Mouse (Mus musculus) forebrain, postnatal 0 days (tissue): Measurements from ENCODE around the gene Banf1. TPM values are rescaled to one million over a fixed set of nuclear protein-coding genes. Genes with fewer than 3 reads are reported as not detected.
"Not testable (repeated sequence)": the region's sequence is repeated elsewhere in the genome, so short reads cannot be mapped to it uniquely, and the experiment has no call there.

Source experiments
- ATAC-seq: fragments of 200-750 bp; cut with Nextera tagmentation; 2 replicates; pipeline ENCODE4 v1.8.0; 2017; ENCODE audit warnings: mild to moderate bottlenecking, moderate library complexity
- DNase-seq: peaks from one replicate; pipeline ENCODE4 v3.0.0-alpha.2; 2015
- H3K27ac ChIP-seq: fragments of 300-500 bp; sonication (generic); 2 replicates; pipeline ENCODE4 v1.5.1; 2014; ENCODE audit warnings: low read depth, mild to moderate bottlenecking, antibody characterized with exemption, low read length, moderate library complexity, mixed read lengths
- H3K27me3 ChIP-seq: fragments of 300-500 bp; sonication (generic); 2 replicates; pipeline ENCODE4 v1.6.1; 2014; ENCODE audit warnings: mild to moderate bottlenecking, low read length, mixed read lengths; ENCODE audit not compliant: insufficient read depth
- H3K36me3 ChIP-seq: fragments of 300-500 bp; sonication (generic); 2 replicates; pipeline ENCODE4 v1.6.1; 2014; ENCODE audit warnings: mild to moderate bottlenecking, moderate library complexity; ENCODE audit not compliant: insufficient read depth
- H3K4me1 ChIP-seq: fragments of 300-500 bp; sonication (generic); 2 replicates; pipeline ENCODE4 v1.6.1; 2014; ENCODE audit warnings: antibody characterized with exemption; ENCODE audit not compliant: insufficient read depth
- H3K4me2 ChIP-seq: fragments of 300-500 bp; sonication (generic); 2 replicates; pipeline ENCODE4 v1.6.1; 2014; ENCODE audit warnings: low read depth, mild to moderate bottlenecking, moderate library complexity
- H3K4me3 ChIP-seq: fragments of 300-500 bp; sonication (generic); 2 replicates; pipeline ENCODE4 v1.5.1; 2014; ENCODE audit warnings: low read depth, low read length, mixed read lengths
- H3K9ac ChIP-seq: fragments of 300-500 bp; sonication (generic); 2 replicates; pipeline ENCODE4 v1.6.1; 2014; ENCODE audit warnings: mild to moderate bottlenecking
- H3K9me3 ChIP-seq: fragments of 300-500 bp; sonication (generic); 2 replicates; pipeline ENCODE4 v1.6.1; 2016; ENCODE audit warnings: low read length
- CTCF ChIP-seq: sonication (generic); IDR thresholded peaks from 2 replicates; pipeline ENCODE4 v1.5.1; 2016; ENCODE audit warnings: antibody characterized with exemption, control low read depth, low read depth
- WGBS: fragments of 180-500 bp; shearing (Covaris S2); extraction: QIAGEN DNeasy Blood & Tissue Kit; methylation state at CpG from one replicate; pipeline ENCODE4 v1.1.7; 2014; 5-methylcytosine and 5-hydroxymethylcytosine counted together
- polyA plus RNA-seq: library from polyadenylated mRNA; unstranded; fragments of >200 nt; fragmentation: Nextera tagmentation; extraction: Ambion mirVana; gene quantifications from 2 replicates; pipeline ENCODE4 v1.2.1, GENCODE M21; 2015
- total RNA-seq: library from RNA; depleted of rRNA; stranded (reverse); fragments of >200 nt; gene quantifications from 2 replicates; pipeline ENCODE4 v1.2.3, GENCODE M21; 2014

Banf1 gene
- total and polyA plus RNA-seq, 2 experiments from 2014 or later, result 72.5 to 379 TPM

GRCm38 (mm10) chr19:5365751-5366150 is 1.2 kb downstream of the Banf1 start:
- Histone ChIP-seq H3K4me3 (peak overlapping the region; percentile 92), H3K27me3 (no peaks in the 10 kb centered on the region), H3K4me1 (peaks cover 13% of the 10 kb centered on the region), H3K9ac (peak overlapping the region; percentile 76), H3K27ac (peak overlapping the region; percentile 97), H3K36me3 (peaks cover 39% of the 10 kb centered on the region), H3K9me3 (no peaks in the 10 kb centered on the region), H3K4me2 (peak overlapping the region; percentile 66)
- WGBS, result 12% methylated on average over 11 of the region's 11 CpGs
- TF ChIP-seq CTCF, result no peak
- no peak for DNase-seq
- ATAC-seq, result no peak

DNA sequence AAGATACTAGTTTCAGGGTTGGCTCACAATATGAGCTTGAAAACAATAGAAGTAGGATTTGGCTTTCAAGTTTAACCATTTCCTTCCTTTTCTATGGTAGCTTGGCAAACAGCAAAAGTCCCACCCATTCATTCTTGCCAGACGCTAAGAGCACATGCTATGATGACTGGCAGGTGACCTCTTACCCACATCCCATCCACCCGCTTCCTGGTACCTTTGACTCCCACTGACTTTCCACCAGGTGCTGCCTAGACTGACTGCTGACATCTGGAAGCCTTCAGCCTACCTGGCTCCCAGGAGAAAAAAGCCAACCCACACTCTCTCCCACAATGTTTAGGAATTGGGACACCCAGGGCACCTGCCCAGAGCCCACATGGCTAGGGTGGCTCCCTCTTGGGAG is 2.8 kb downstream of the Banf1 start:
- DNase-seq (no peak), ATAC-seq (no peak)
- Histone ChIP-seq H3K36me3 (peaks cover 23% of the 10 kb centered on the region), H3K27ac (no peak overlapping the region), H3K9ac (no peak overlapping the region), H3K4me2 (no peak overlapping the region), H3K27me3 (no peaks in the 10 kb centered on the region), H3K4me1 (peaks cover 13% of the 10 kb centered on the region), H3K4me3 (no peak overlapping the region), H3K9me3 (no peaks in the 10 kb centered on the region)
- TF ChIP-seq CTCF, result no peak
- WGBS, result 94% methylated on average over 2 of the region's 2 CpGs

GRCm38 (mm10) chr19:5362186-5362585 is 4.8 kb downstream of the Banf1 start:
- H3K27ac ChIP-seq, result no peak overlapping the region
- peaks cover 14% of the 10 kb centered on the region for H3K36me3 ChIP-seq
- ATAC-seq (no peak), DNase-seq (no peak)
- no peaks in the 10 kb centered on the region for H3K27me3 ChIP-seq
- H3K9ac ChIP-seq, result no peak overlapping the region
- H3K4me3 ChIP-seq, result no peak overlapping the region
- TF ChIP-seq CTCF, result no peak
- peaks cover 4% of the 10 kb centered on the region; the same call in 1 of the 2 replicates for H3K4me1 ChIP-seq
- H3K9me3 ChIP-seq, result no peaks in the 10 kb centered on the region
- WGBS, result 85% methylated on average over 2 of the region's 2 CpGs
- no peak overlapping the region for H3K4me2 ChIP-seq

- Histone ChIP-seq H3K9me3 (no peaks in the 10 kb centered on the region), H3K27ac (no peak overlapping the region), H3K4me1 (no peaks in the 10 kb centered on the region), H3K36me3 (no peaks in the 10 kb centered on the region), H3K9ac (no peak overlapping the region), H3K4me2 (no peak overlapping the region), H3K4me3 (no peak overlapping the region), H3K27me3 (no peaks in the 10 kb centered on the region)
- DNase-seq, result no peak
- no peak for TF ChIP-seq CTCF
- ATAC-seq, result no peak
- no CpG with 5 or more reads among the region's 1 CpGs for WGBS
These were observed 10.9 kb downstream of the Banf1 start for GRCm38 (mm10) chr19:5356080-5356479.

GRCm38 (mm10) chr19:5353609-5354008 is 13.4 kb downstream of the Banf1 start:
- Histone ChIP-seq H3K4me1 (no peaks in the 10 kb centered on the region), H3K9me3 (no peaks in the 10 kb centered on the region), H3K27me3 (no peaks in the 10 kb centered on the region), H3K9ac (no peak overlapping the region), H3K36me3 (no peaks in the 10 kb centered on the region), H3K4me2 (no peak overlapping the region), H3K27ac (no peak overlapping the region), H3K4me3 (no peak overlapping the region)
- ATAC-seq (no peak), DNase-seq (no peak)
- TF ChIP-seq CTCF, result no peak
- WGBS, result 80% methylated on average over 2 of the region's 2 CpGs

DNA sequence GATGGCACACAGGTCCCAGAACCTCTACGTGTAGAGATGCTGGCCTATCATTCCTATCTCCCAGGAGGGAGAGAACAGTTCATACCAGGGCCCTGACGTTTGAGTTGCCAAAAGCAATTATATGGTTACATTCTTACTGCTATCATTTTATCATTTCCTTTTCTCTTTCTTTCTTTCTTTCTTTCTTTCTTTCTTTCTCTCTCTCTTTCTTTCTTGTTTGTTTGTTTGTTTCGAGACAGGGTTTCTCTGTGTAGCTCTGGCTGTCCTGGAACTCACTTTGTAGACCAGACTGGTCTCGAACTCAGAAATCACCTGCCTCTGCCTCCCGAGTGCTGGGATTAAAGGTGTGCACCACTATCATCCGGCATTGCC is 17.5 kb downstream of the Banf1 start, which contains the start of gene Cst6:
Gene Cst6, minus strand, starts transcription at position 73 of the 372 bp plus-strand sequence.
- Histone ChIP-seq H3K4me3 (peak within 1 kb of the TSS; percentile 40), H3K4me2 (peak within 1 kb of the TSS; percentile 79), H3K9ac (peak within 1 kb of the TSS; percentile 61)
- not testable (repeated sequence) for H3K27ac ChIP-seq, H3K9me3 ChIP-seq, H3K36me3 ChIP-seq, DNase-seq, H3K27me3 ChIP-seq, H3K4me1 ChIP-seq
- 63% methylated on average over 6 of the region's 6 CpGs for WGBS
- 0 out of 2 replicates have a peak, but pooled peaks have one; percentile 23 for ATAC-seq

DNA sequence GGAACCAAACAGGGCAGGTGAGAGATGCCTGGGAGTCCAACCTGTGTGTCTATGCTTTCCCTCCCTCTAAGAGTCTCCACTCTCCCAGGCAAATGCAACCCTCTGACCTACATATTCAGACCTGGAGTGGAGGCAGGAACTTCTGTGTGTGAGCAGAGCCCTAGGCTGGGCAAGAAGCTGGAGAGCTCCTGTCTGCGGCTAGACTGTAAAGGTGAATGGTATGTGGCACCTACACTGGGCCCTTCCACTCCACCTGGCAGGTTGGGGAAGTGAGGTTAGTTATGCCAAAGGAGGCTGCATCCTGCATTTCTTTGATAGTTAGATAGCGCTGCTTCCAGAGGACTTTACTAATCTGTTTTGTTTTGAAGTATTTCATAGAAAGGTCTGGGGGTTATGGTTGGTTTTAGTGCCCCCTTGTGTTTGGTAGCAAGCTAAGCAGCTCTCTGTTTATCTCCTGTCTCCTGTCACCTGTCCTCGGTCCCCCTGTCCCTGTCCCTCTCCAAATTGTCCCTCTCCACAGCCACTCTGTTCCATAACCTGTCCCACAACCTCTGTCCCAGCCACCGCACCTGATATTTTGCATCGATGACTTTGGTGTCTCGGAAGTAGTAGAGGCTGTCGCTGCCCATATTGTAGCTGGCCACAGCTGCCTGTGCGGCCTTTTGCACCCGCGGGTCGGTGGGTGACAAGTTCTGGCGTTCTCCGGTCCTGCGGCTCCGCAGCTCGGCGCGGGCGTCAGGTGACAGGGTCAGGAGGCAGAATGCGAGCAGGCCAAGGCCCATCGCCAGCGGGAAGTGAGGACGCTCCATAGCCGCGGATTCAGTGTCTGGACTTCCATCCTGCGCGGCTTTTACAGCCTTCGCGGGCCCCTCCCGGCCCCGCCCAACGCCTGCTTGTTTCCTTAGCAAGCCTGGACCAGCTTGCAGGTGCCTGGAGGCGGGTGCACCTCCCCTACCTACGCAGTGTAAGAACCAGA is 18.2 kb downstream of the Banf1 start:
- peak overlapping the region; percentile 79 for H3K4me2 ChIP-seq
- H3K9ac ChIP-seq, result peak overlapping the region; percentile 61
- no peaks in the 10 kb centered on the region for H3K27me3 ChIP-seq
- no peaks in the 10 kb centered on the region for H3K36me3 ChIP-seq
- H3K4me3 ChIP-seq, result peak overlapping the region; percentile 40
- peak; percentile 56; the same call in 1 of the 2 replicates for ATAC-seq
- DNase-seq, result peak; percentile 56
- H3K9me3 ChIP-seq, result no peaks in the 10 kb centered on the region
- no peak overlapping the region for H3K27ac ChIP-seq
- no peaks in the 10 kb centered on the region for H3K4me1 ChIP-seq
- TF ChIP-seq CTCF, result peak; percentile 69
- WGBS, result 5% methylated on average over 34 of the region's 34 CpGs
